Mouse (Mus musculus) skeletal muscle tissue, adult 2 months (tissue): ENCODE measurements around the gene Mef2d.

ENCODE experiments used
- DNase-seq: peaks from one replicate; pipeline ENCODE4 v3.0.0-alpha.2; 2012; ENCODE audit warnings: low read depth, low spot score

Gene Mef2d

DNA sequence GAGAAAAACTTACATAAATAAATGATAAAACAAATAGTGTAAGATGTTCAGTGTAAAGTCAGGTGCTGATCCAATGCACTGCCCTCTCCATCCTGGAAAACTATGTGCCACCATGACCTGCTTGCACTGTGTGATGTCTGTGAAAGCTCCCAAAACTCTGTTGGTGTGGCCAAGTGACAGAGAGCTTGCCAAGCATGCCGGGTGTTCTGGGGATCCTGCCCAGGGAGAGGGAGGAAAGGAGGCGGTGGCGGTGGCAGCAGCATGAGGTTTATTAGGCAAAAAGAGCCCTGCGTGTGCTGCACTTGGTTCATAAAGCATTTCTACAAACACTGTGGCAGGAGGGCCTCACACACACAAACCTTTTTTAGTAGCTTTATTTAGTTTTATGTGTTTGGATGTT, 39.2 kb downstream of the Mef2d start:
- DNase-seq = no peak

DNA sequence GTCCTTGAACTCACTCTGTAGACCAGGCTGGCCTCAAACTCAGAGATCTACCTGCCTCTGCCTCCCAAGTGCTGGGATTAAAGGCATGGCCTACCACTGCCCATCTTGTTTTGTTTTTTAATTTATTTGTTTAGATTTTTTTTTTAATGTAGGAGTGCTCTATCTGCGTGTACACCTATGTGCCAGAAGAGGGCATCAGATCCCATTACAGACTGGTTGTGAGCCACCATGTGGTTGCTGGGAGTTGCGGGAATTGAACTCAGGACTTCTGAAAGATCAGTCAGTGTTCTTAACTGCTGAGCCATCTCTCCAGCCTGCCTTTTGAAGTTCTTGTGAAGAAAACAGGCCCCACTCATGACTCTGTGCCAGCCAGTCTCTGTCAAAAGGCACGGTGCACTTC, 44.3 kb downstream of the Mef2d start:
- no peak for DNase-seq

DNA sequence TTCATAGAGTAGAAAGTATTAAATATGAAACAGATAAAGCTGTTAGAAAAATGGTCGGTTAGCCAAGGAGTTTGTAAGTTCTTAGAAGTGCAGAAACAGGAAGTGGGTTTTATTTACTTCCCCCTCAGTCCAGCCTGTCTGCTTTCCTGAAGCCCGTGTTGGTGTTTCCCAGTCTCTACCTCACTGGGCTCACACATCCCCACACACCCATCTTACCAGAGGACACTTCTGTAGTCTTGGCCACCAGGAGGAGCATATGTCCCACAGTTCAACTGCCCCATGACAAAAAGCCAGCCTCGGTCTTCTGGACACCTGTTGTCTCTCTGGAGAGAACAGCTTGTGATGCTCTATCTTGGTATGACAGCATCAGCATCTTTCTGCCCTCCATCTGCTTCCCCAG, 49.0 kb downstream of the Mef2d start:
- no peak for DNase-seq

DNA sequence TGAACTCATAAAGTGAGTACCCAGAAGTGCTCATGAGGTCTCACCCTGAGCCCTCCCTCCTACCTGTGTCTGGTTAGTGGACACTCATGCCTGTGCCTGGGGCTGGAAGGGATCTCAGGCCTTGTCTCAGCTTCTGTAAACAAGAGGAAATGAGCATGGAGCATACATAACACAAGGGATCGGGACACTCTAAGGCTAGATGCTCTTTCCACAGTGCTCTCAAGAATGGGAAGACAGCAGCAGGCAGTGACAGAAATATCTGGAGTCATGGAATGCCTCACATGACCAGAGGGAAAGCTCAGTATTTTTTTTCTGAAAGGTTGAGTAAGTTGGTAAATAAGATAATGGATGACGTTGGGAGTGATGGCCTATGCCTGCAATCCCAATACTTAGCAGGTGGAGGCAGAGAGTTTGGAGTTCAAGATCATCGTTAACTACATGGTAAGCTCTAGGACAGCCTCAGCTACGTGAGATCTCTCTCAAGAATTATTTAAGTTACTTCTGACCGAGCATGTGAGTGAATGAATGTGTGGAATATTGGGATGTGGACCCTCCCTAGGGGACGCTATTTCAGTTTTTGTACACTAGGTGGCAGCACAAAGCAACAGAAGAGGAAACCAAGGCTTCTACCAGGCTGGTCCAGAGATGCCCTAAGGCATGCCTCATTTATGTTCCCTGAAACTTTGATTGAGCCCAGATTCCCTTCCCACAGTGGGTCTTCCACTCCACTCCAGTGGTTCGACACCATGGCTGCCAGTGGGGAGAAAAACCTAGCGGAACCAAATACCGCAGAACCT, 49.8 kb downstream of the Mef2d start:
- DNase-seq = no peak

GRCm38 (mm10) chr3:88197741-88198504, 55.8 kb downstream of the Mef2d start:
- no peak for DNase-seq

DNA sequence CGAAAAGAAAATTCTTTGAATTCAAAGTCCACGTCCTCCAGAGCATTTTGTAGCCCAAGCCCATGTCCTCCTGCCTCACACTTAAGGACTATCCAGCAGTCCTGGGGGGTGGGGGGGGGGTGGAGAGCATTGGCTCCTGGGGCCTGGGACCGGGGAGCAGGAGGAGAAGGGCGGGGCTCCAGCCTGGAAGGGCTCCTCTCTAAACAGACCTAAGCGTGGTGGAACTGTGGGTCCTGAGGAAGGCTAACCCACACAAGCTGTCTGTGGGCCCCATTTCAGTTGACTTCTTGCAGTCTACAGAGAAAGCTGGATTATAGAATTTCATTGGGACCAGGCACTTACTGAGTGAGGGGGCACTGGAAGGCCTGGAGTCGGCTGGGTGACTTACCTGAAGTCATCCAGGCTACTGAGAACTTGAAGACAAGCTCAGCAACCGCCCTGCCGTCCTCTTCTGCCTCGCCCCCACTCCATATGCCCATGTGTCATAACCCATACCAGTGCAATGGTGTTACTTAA, 56.4 kb downstream of the Mef2d start:
- DNase-seq = no peak

GRCm38 (mm10) chr3:88199541-88200110, 57.5 kb downstream of the Mef2d start:
- no peak for DNase-seq

- no peak for DNase-seq
Observed at GRCm38 (mm10) chr3:88200161-88200971, 58.2 kb downstream of the Mef2d start.

GRCm38 (mm10) chr3:88200972-88201330, 58.8 kb downstream of the Mef2d start:
- DNase-seq = no peak

- no peak for DNase-seq
Observed at GRCm38 (mm10) chr3:88201640-88202039, 59.5 kb downstream of the Mef2d start.

DNA sequence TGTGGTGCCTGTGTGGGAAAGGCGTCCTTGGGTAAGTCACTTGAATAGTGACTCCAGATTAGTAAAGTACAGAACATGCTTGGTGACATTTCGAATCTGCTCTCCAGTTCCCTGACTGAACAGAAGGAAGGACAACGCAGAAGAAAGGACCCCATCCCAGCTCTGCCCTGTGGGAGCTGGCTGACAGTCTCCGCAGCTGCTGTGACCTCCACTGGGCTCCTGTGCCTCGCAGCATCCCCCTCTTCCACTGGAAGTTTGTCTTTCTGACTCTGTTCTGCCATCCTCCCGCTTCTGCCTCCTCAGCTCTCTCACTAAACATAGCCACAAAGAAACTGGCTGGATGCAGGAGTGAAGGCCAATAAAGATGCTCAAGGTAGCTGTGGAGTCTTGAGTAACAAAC, 60.8 kb downstream of the Mef2d start:
- DNase-seq = no peak

- no peak for DNase-seq
Observed at GRCm38 (mm10) chr3:88203456-88203855, 61.3 kb downstream of the Mef2d start.

DNA sequence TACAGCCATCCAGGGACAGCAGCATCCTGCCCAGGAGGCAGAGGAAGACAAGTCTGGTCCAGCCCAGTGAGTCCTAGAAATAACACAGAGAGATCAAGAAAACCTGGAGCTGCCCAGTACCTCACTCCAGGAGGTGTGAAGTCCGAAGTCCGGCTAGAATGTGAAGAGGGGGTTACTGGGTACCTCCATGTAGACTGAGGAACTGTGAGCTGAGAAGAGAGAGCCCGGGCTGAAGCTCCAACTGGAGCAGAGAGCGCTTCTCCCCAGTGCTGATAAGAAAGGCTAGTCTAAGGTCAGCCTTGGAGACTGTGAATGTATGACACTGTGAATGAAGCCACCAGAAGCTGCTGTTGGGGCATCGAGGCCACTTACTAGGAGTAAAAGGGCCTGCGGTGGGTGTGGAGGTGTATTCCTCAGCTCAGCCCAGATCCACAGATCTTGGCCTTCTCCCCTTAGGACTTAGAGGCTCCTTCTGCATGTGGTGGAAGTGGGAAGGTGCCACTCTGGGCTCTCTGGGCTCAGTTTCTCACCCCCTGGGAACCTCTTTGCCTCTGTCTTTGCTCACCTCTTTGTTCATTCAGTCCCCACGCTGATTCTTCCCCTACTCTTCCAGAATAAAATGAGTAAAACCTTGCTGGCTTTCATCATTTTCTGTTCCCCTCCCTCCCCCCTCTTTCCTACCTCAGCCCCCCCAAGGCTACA, 62.0 kb downstream of the Mef2d start:
- no peak for DNase-seq

GRCm38 (mm10) chr3:88204751-88205150, 62.6 kb downstream of the Mef2d start:
- DNase-seq = no peak

- no peak for DNase-seq
Observed at GRCm38 (mm10) chr3:88205176-88205562, 63.0 kb downstream of the Mef2d start.

DNA sequence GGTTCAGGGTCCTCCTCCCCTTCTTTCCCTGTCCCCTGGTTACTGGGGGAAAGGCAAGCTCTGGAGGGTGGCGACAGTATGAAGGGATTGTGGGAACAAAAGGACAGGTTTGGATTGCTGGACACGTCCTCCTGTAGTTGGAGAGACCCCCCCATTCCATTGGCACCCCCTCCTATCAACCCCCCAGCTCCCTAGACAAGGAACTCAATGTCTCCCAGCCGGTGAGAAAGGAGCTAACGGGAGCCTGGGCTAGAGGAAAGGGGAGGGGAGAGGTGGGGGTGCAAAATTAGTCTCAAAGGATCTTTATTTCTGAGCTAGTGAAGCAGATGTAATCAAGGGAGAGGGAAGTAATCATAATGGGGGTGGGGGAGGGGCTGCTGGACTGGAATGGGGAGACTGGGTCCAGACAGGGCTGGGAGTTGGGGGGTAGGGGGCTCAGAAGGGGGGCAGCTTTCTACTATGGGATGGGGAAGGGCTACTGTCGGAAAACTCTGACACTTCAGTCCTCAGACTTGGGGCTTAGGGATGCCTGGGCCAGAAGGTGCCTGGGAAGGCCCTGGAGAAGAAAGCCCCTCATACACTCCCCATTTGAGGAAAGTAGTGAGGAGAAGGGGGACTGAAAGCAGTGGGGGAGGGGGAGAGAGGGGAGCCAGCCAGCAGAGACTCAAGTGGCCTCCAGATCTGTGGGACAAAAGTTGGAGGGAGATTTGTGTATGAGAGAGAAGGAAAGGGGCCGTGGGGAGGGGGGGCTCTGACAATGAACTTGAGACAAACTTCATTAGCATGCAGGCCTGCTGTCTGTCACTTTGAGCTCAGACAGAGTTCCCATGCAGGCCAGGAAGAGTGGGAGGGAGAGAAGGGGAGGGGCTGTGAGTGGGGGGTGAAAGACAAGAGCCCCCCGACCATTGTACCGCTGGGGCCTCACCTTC, 63.7 kb downstream of the Mef2d start:
- no peak for DNase-seq

GRCm38 (mm10) chr3:88206500-88206899, 64.3 kb downstream of the Mef2d start:
- no peak for DNase-seq

DNA sequence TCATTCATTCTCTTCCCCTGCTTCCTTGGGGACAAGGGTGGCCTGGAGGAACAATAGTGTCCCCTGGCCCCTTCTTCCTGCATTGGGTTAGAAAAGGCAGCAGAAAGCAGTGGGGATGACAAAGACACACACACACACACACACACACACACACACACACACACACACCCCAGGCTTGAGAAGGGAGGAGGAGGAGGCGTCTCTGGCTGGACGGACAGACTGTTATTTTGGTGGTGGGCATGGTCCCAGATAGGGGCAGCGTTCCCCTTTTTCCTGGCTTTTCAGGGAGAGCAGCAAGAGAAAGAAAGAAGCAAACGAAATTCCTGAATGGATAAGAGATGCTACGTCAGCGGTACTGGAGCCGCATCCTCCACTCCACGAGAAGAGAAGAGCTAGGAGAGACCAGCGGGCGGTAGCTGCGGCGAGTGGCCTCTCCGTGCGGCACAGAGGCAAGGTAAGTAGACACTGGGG, 64.8 kb downstream of the Mef2d start:
- DNase-seq = no peak

DNA sequence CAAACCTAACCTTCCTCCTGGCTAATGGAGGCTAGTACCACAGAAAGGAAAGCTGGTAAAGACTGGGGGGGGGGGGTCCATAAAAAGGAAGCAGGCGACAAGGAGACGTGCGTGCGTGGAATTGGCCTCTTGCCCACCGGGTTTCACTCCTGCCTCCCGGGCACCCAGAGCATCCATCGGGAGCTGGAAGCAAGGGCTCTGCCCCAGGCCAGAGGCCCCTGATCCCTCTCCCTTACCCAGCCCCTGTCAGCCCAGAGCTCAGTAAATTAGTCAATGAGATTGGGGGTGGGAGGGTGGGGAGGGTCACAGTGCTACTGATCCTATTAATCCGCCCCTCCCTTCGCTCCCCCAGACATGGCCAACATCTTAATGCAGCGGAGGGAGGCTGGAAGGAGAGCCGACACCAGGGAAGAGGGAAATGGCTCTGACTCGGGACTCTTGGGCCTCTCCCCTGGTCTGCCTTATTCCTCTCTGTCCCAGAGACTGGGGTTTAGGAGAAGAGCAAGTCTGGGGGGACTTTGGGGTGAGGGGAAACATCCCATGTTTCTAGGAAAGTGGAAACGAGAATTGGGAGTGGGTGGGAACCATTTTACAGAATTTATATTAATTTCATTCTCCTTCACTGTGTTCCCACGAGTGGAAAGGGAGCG, 65.4 kb downstream of the Mef2d start:
- DNase-seq = no peak
